Mouse (Mus musculus): ENCODE measurements around the gene Glce. TPM values are rescaled to one million over a fixed set of nuclear protein-coding genes. Genes with fewer than 3 reads are reported as not detected.

Gene Glce
- total RNA-seq (2015; ENCODE audit: low replicate concordance) (0.42 and 0.72 TPM in 2 replicates), total RNA-seq (2017; ENCODE audit: low replicate concordance) (0.08 and 2.1 TPM in 2 replicates)

DNA sequence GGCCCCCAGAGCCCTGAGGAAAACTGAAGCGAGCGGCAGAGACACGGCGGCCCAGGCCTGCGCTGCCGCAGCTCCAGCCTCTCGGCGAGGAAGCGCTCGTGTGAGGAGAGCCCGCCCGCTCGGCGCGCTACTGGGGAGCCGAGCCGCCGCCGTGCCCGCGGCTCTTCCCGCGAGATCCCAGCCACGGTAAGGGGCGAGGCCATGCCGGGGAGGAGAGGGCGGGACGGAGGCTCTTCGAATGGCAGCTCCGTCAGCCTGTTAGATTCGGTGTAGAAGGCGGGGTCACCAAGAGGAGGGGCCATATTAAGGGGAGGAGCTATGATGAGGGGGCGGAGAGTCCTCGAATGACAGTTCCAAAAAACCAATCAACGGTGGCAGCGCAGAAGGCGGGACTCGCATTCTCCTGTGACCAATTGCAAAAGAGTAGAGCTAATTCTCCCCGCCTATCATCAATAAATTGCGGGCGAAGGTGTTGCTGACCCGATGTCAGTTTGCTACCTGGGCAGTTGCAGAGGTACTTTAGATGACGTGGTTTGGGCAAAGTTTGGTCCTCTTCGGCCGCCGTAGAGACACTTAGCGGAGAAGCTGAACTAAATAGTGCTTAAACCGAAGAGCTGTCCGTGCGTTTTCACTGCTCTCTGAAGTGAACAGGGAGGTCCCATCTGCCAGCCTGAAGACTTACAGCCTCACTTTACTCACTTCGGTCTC, at the start of gene Glce:
Gene Glce, minus strand, starts transcription at position 148 of the 708 bp plus-strand sequence.
- ATAC-seq (replicated peaks; ENCODE audit: low FRiP score, poor library complexity, severe bottlenecking): peak; percentile 97

DNA sequence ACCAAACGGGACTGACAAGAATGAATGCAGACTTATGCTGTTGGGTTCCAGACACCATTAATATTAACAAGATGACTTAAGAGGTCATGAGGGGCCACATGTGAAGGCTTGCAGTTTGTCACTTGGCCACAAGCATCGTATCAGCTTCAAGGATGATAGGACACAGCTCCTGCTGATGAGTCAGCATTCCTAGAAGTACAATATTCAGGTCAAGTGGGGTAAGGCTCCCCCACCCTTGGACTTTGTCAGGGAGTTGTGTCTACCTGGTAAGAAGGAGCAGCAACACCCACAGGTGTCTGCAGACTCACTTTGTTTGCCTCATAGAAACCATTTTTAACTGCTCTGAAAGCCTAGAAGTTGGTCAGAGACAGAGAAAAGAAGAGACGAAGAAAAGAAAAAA, 49.8 kb upstream of the Glce start:
- no peak for ATAC-seq (replicated peaks; ENCODE audit: low FRiP score, poor library complexity, severe bottlenecking)

DNA sequence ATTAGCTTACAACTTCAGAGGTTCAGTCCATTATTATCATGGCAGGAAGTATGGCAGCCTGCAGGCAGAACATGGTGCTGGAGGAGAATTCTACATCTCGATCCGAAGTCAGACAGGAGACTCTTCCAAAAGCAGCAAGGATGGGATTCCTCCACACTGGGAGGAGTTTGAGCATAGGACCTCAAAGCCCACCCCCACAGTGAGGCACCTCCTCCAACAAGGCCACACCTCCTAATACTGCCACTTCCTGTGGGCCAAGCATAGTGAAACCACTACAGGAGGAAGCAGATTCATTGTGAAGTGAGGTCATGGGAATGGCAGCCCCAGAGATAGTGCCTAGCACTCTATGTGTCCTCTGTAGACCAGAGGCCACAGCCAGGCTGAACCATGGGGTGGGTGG, 48.5 kb upstream of the Glce start:
- no peak for ATAC-seq (replicated peaks; ENCODE audit: low FRiP score, poor library complexity, severe bottlenecking)

DNA sequence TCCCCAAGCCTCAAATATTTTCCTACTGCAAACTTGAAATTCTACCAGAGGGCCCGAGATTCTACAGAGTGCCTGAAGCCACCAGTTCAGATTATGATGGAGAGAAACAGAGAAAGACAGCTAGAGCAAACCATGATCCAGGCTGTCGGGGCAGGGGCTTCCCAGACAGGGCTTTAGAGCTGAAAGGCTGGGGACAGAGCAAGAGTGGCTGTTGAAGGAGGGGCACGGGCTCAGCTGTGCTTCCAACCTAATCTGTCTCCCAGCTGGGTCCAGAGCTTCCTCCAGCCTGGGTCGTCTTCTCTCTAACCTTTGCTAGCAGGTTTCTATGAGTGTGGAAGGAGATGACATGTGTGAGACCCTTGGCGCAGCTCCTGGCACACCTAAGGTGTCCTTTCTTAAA, 44.2 kb upstream of the Glce start:
- no peak for ATAC-seq (replicated peaks; ENCODE audit: low FRiP score, poor library complexity, severe bottlenecking)

DNA sequence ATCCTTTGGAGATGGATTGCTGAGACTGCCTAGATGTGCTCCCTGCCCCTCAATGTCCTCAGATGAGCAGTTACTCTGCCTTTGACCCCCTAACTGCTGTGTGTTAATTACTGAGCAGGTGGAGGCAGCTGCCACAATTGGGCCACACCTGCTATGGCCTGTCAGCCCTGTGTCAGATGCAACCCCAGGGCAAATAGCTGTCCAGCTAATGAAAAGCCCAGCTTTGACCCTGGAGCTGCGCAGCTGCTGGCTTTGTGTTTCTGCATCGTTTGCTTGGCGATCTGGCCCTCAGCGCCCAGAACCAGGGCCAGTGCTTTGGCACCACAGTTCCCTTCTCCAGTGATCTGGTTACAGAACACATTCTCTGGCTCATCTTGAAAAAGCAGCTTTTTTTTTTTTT, 43.7 kb upstream of the Glce start:
- no peak for ATAC-seq (replicated peaks; ENCODE audit: low FRiP score, poor library complexity, severe bottlenecking)

DNA sequence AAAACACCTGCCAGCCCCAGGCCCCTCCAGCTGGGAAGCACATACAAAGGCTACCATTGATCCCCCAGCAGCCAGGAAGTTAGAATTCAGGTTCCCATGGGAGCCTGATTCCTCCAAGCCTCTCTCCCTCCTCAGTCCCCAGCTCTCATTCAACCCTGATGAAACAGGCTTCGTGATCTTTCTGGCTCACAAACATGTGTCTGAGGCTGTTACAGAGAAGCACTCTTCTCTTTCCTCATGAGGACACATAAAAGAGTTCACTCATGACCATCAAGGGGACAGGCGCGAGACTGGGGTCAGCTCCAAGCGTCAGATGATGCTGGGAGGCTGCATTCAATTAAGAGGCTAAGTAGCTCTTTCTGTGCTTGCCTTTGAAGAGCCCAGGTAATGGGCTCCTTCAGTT, 40.4 kb upstream of the Glce start:
- ATAC-seq (replicated peaks; ENCODE audit: low FRiP score, poor library complexity, severe bottlenecking): no peak

DNA sequence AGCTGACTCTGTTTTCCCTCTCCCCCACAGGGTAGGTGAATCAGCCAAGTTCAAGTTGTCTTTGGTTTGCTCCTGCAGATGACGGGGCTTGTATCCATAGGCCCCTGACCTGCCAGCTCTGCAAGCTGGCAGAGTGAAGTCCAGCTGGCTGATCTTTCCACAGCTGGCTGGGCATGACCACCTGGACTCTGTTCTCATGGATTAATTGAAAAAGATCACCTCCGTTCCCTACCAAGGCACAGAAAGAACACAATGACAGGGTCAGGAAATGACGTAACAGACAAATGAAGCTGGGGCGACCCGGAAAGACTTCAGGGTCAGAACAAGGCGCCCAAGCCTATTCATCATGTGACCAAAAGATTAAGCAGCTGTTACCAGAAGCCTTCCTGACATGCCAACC, 38.3 kb upstream of the Glce start:
- ATAC-seq (replicated peaks; ENCODE audit: low FRiP score, poor library complexity, severe bottlenecking): no peak

DNA sequence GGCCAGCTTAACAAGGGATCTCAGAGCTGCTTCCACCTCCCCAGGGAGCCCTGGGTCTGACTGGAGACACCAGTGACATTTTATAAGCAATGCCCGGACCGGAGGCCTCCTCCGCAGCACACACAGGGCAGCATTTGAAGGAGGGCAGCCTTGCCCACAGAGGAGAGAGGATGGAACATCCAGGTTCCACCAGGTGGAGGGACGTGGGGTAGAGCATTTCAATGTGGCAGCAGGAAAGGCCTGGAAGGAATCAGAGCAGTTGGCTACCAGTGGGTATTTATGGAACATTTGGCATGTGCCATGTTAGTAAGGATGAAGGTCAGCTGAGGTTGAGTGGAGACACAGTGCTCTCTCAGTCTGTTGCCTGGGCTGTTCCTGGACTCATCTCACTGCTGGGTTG, 36.3 kb upstream of the Glce start:
- ATAC-seq (replicated peaks; ENCODE audit: low FRiP score, poor library complexity, severe bottlenecking): no peak

DNA sequence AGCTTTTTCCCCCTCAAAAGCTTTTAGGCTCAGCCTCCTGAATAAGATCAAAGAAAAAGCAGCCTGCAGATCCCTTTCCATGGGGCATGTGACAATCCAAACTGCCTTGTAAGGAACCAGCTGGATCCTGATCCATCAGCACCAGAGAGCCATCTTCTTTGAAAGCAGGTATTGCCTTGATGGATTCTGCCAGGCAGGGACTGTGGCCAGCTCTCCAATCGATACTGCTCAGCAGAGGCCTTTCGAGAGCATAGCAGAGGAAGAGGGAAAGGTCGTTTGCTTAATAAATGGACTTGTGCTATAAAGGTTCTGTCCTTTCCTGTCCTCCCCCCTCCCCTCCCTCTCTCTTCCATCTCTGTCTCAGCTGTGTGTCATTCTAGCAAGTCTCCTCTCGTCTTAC, 33.4 kb upstream of the Glce start:
- no peak for ATAC-seq (replicated peaks; ENCODE audit: low FRiP score, poor library complexity, severe bottlenecking)

DNA sequence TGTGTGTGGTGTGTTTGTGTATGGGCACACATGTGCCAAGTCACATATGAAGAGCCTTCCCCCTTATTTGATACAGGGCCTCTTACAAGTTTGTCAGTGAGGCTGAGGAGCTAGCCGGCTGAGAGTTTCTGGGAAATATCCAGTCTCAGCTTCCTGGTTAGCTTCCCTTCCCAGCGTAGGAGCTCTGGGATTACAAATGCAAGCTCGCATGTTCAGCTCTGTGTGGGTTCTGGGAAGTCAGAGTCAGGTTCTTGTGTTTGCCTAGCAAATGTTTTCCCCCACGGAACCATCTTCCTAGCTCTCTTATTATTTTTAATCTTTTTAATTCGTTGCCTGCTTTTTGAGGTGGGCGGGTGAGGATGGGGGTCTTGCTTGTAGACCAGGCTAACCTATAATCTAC, 32.9 kb upstream of the Glce start:
- no peak for ATAC-seq (replicated peaks; ENCODE audit: low FRiP score, poor library complexity, severe bottlenecking)

DNA sequence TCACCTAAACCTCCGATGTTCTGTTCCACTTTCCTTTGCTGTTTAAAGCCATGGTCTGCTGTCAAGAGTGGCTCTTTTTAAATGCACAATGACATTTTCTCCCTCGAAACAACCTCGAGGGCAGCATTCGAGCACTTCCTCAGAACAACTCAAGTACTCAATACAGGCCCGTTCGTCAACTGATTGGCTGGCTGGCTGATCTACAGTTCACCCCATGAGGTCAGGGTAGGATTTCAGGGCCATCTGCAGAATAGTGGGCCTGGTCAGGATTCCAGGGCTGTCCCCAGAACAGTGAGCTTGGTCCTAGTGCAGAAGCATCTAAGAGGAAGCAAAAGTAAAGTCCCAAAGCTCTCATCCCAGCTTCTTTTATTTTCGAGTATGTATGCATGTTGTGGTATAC, 32.5 kb upstream of the Glce start:
- no peak for ATAC-seq (replicated peaks; ENCODE audit: low FRiP score, poor library complexity, severe bottlenecking)

DNA sequence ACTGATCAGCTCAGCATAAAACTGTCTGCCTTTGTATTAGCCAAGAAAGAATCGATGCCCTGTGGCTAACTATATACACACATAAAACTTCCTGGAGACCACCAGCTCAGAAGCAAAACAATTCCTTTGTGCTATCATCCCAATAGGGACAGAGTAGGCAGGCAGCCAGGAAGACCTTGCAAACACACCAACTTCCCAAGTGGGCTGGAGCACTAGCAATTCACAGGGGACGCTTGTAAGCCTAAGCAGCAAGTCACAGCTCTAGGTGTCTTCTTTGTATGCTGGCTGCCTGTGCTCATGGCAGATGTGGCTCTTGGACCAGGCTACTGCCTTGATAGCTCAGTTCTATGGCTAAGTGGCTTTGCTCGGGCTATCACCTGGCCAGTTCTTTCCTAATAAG, 32.1 kb upstream of the Glce start:
- no peak for ATAC-seq (replicated peaks; ENCODE audit: low FRiP score, poor library complexity, severe bottlenecking)

DNA sequence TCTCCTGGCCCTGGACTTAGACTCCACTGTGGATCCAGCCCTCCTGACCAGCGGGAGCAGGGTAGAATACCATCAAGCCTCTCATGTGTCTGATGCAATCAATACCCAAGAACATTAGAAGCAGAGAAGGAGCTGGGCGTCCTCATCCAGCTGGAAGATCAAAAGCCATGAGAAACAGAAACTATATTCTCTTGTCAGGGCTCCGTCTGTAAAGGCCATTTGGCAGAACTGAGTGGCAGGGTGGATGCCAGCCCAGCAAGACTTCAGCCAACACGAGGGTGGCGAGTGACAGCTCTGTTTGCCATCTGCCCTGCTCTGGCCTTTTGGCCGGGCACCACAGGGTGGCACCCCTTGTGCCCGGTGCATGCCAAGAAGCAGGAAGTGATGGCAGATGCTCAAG, 30.8 kb upstream of the Glce start:
- ATAC-seq (replicated peaks; ENCODE audit: low FRiP score, poor library complexity, severe bottlenecking): no peak

DNA sequence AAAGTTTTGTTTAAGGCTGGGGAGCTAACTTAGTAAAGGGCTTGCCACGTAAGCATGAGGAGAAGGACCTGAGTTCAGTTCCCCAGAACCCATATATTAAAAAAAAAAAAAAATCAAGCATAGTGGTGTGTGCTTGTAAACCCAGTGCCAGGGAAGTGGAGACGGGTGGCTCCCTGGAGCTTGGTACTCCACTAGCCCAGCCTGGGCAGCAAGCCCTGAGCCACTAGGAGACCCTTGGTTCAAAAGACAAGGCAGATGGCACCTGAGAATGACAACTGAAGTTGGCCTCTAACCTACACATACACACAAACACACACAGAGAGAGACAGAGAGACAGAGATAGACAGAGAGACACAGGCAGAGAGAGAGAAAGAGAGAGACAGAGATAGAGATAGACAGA, 30.1 kb upstream of the Glce start:
- ATAC-seq (replicated peaks; ENCODE audit: low FRiP score, poor library complexity, severe bottlenecking): no peak

DNA sequence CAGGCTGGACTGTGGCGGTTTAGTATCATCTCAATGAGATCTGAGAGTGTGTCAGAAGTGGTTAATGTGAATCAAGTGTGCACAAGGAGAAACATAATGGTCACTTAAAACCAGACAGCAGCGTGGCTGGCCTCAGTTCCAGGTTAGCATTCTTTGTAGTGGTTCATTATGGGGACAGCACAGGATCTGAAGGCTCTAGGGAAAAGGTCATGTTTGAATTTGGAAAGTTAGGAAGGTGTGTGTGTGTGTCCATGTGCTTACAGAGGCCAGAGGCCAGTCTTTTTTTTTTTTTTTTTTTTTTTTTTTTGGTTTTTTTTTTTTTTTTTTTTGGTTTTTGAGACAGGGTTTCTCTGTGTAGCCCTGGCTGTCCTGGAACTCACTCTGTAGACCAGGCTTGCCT, 22.7 kb upstream of the Glce start:
- ATAC-seq (replicated peaks; ENCODE audit: low FRiP score, poor library complexity, severe bottlenecking): no peak

DNA sequence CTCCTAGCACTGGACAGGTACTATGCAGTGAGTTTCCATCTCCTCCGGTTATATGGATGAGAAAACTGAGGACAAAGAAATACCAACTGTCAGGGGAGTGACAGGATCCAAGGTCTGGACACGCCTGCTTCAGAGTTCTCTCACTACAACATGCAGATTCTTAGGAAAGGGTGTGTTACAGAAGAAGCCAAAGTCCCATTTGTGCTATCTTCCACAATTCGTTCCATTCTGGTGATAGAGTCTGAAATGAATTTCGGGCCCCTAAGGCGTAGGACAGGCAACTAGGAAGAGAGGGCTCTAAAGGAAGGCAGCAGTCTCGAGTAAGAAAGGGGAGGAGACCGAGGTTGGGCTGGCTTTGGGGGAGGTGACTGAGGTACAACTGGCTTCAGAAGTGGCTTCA, 21.0 kb upstream of the Glce start:
- no peak for ATAC-seq (replicated peaks; ENCODE audit: low FRiP score, poor library complexity, severe bottlenecking)

DNA sequence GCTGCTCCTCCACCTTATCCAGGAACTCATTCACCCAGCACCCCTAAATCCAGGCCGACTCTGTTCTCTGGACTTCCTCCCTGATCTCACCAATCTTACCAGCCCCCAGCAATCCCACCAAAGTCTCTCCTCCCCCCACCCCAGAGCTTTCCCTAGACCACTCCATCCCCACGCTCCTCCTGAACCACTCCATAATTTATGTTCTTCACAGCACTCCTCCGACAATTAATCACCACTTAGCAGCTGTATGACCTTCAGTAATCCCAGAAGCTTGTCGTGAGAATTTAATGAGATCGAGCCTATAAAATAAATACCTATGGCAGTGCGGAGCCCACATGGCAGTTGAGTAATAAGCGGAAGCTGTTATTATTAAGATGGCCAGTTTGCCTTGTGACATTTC, 16.6 kb upstream of the Glce start:
- ATAC-seq (replicated peaks; ENCODE audit: low FRiP score, poor library complexity, severe bottlenecking): no peak

DNA sequence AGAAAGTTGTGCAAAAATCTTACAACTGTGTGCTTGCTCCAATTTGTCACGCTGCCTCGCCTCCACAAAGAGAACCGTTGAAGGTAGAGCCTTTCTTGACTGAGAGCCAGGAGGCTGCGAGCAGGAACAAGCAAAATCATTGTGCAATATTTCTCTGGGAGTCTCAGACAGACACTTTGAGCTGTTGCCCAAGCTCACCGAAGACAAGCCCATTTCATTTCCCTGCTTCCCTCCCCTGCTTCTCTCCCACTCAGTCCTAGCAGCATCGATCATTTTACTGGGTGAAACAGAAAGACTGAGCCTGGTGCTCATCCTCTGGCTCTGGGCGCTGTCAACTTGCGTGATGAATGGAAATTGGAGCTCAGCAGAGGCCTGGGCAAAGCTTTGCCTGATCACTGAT, 14.8 kb upstream of the Glce start:
- ATAC-seq (replicated peaks; ENCODE audit: low FRiP score, poor library complexity, severe bottlenecking): no peak

DNA sequence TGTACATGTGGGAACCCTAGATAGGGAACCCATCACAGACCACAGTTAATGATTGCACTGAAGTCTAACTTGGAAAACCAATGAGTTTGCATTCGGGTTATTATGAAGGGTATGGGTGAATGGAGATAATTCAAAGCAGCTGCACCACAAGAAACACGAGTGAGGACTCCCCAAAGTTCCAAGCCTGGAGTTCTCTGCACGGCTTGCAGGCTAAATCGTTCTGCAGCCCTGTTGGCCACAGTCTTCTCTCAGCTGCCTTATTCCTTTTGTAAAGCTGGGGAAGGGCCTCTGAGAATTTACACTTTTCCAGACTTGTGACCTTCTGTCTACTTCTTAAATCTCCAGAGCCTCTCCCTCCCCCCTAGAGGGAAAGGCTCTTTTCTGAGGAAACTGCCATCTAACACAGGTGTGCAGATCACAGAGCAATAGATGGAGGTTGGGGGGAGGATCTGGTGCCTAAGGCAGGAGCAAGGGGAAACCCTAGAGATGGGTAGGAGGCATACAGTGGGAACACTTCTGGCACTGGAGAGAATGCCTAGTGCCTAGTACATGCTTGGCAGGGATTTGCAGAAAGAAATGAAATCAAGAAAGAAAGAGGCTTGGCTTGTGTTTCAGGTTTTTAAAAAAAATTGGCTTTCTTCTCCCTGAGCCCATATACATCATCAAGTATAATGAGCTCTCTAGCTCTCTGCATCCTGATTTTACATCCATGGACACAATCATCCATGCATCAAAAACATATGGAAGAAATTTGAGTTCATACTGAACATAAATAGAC, 9.7 kb upstream of the Glce start:
- ATAC-seq (replicated peaks; ENCODE audit: low FRiP score, poor library complexity, severe bottlenecking): no peak

DNA sequence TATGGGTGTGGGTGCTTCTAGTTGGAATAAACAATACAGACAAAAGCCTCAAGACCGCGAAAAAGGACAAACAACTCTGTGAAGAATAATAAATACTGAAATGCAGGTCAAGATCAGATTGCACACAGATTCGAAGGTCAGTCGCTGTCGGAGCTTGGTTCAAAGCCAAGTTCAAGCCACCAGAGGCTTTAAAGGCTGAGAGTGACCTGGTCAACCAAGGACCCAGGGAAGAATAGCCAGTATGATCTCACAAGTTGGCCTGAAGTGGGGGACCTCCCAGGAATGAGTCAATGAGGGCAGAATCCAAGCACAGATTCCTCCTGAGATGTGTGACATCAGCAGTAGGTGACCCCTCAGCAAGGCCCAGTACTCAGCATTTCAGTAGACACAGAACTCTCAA, 8.3 kb upstream of the Glce start:
- ATAC-seq (replicated peaks; ENCODE audit: low FRiP score, poor library complexity, severe bottlenecking): no peak

DNA sequence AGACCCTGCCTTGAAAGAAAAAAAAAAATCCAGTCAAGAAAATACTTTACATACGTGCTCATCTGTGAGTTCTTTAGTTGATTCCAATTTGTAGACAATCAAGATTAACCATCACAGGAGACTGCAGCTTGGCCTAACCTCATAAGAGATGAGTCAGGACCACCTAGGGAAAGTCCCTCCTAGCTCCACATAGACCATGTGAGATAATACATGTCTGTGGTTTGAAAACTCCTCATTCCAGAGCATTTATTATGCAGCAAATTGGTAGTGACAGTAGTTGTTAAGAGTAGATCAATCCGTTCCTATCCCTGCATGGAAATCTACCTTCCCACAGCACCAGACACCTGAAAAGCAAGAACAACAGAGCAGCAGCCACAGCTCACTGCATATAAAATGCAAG, 5.6 kb upstream of the Glce start:
- ATAC-seq (replicated peaks; ENCODE audit: low FRiP score, poor library complexity, severe bottlenecking): no peak

Data from erythroid progenitor cell, adult 5-6 weeks (primary cell).